Mouse (Mus musculus) E14TG2a.4 (cell line): ENCODE data around the gene Adprm.

ENCODE experiments used
- CTCF ChIP-seq: conservative IDR thresholded peaks from 2 replicates; pipeline ENCODE4 v1.5.1; 2014; ENCODE audit warnings: low read length
- NANOG ChIP-seq: IDR thresholded peaks from 2 replicates; pipeline ENCODE4 v1.6.1; 2014; ENCODE audit warnings: borderline replicate concordance, low read length, mixed read lengths

GRCm38 (mm10) chr11:67007961-67008360 is 44.4 kb downstream of the Adprm start:
- TF ChIP-seq CTCF, result no peak
- TF ChIP-seq NANOG, result no peak
